Mouse (Mus musculus) brain, embryonic 14.5 days (tissue): ENCODE measurements around the gene Lsm7.

ENCODE experiments used
- CTCF ChIP-seq: fragments of 200-500 bp; IDR thresholded peaks from 2 replicates; pipeline ENCODE4 v1.5.1; 2012; ENCODE audit warnings: inconsistent platforms, mild to moderate bottlenecking, moderate library complexity, borderline replicate concordance; ENCODE audit not compliant: insufficient read depth, insufficient read length; ENCODE audit errors: extremely low read depth
- POLR2A ChIP-seq: fragments of 200-500 bp; IDR thresholded peaks from 2 replicates; pipeline ENCODE4 v1.6.1; 2012; ENCODE audit warnings: mild to moderate bottlenecking, inconsistent platforms, borderline replicate concordance; ENCODE audit not compliant: poor library complexity, insufficient read depth, insufficient read length, severe bottlenecking; ENCODE audit errors: extremely low read depth

DNA sequence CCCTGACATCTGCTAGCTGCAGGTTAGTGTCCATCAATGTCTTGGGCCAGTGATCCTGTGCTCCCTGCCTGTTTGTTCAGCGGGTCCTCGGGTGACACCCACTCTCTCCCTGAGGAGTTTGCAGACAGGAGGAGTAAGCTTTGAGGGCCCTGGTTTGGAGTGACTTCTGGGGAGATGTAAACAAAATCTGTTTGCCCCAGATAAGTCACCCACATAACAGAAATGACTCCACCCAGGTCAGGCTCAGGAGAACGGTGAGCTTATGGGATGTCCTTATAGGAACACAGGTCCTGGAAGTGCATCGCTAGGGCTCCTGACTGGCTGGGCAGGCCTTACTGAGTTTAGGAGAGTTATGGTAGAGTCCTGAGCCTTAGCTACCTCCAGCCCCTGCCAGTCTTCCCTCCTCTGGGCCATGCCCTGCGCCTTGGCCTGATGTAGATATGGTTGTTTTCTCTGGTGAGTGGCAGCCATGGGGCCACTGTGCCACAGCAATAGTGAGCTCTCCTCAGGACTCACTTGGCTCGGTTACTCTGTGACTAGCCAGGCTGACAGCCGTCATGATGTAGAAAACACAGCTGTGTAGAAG lies 3.4 kb upstream of the Lsm7 start:
- no peak for TF ChIP-seq CTCF
- no peak for TF ChIP-seq POLR2A
